Comparison of ENCODE assay signal across 8 mouse cellular contexts in genomic region chr19:37559286-37560079, GRCm38 (mm10). TPM values are rescaled to one million over a fixed set of nuclear protein-coding genes. Genes with fewer than 3 reads are reported as not detected.
DNase-seq lines count a peak whose midpoint lies in the region; ATAC-seq and TF ChIP-seq lines count a peak whose summit lies in the region.

No protein-coding gene starts in this region.

- peaks cover 2 to 68% of the 10 kb centered on the region in 2 experiments; a peak in 3 of 4 replicates for H3K36me3 ChIP-seq in MEL (ENCODE audit: control insufficient read depth in 1 of 2, insufficient read depth in 2 of 2, low read length in 2 of 2)
- no peaks in the 10 kb centered on the region for H3K36me3 ChIP-seq in forebrain, embryonic 14.5 days (ENCODE audit: control insufficient read depth, insufficient read depth, low read length)
- H3K36me3 ChIP-seq in kidney, embryonic 16.5 days (ENCODE audit: insufficient read depth, low read length), result no peaks in the 10 kb centered on the region
- H3K36me3 ChIP-seq in midbrain, embryonic 13.5 days, result no peaks in the 10 kb centered on the region

- DNase-seq in cerebellum, postnatal 10 days, result peak; percentile 37 to 51
- peak; percentile 68 for DNase-seq in MEL (ENCODE audit: low read depth, low spot score)
- peak; percentile 73 for DNase-seq in forebrain, embryonic 14.5 days (ENCODE audit: low spot score)
- peak; percentile 76 for DNase-seq in thymus, postnatal 25 days
- no peak for DNase-seq in adrenal gland, postnatal 25 days

- TF ChIP-seq POLR2A in MEL (IDR thresholded peaks at IDR 0.05; ENCODE audit: control insufficient read depth in 1 of 2, insufficient read depth in 1 of 2, low read depth in 1 of 2, low read length in 2 of 2, poor library complexity in 1 of 2), result no peak

- peaks cover 46% of the 10 kb centered on the region for H3K79me2 ChIP-seq in MEL (ENCODE audit: control insufficient read depth, insufficient read depth, low read length, poor library complexity)

- 42% methylated on average over 9 of the region's 9 CpGs for WGBS in forebrain, embryonic 14.5 days
- 34% methylated on average over 9 of the region's 9 CpGs for WGBS in kidney, embryonic 16.5 days
- 46% methylated on average over 9 of the region's 9 CpGs for WGBS in midbrain, embryonic 13.5 days

- H3K4me3 ChIP-seq in MEL (ENCODE audit: control insufficient read depth in 1 of 2, insufficient read depth in 1 of 2, low read depth in 2 of 2, low read length in 2 of 2), result no peak overlapping the region
- no peak overlapping the region for H3K4me3 ChIP-seq in forebrain, embryonic 14.5 days (ENCODE audit: low read depth, low read length)
- 0 out of 2 replicates have a peak overlapping the region, but pooled peaks have one; percentile 1 for H3K4me3 ChIP-seq in kidney, embryonic 16.5 days (ENCODE audit: low read length)
- H3K4me3 ChIP-seq in midbrain, embryonic 13.5 days (replicated peaks), result no peak overlapping the region

- TF ChIP-seq CTCF in MEL (IDR thresholded peaks at IDR 0.05 in 2 of 3, conservative IDR thresholded peaks at IDR 0.05 in 1 of 3; ENCODE audit: control insufficient read depth in 1 of 3, insufficient read depth in 1 of 3, low read depth in 2 of 3, low read length in 3 of 3, poor library complexity in 1 of 3, severe bottlenecking in 1 of 3), result peak; percentile 13 to 59 (median 13); a peak in 2 of 6 replicates

- no peaks in the 10 kb centered on the region for H3K9me3 ChIP-seq in MEL (replicated peaks; ENCODE audit: insufficient read depth, low read length)
- no peaks in the 10 kb centered on the region for H3K9me3 ChIP-seq in forebrain, embryonic 14.5 days (replicated peaks; ENCODE audit: control insufficient read depth, low read length)
- no peaks in the 10 kb centered on the region for H3K9me3 ChIP-seq in kidney, embryonic 16.5 days (ENCODE audit: low read length)
- no peaks in the 10 kb centered on the region for H3K9me3 ChIP-seq in midbrain, embryonic 13.5 days

- H3K4me2 ChIP-seq in forebrain, embryonic 14.5 days (ENCODE audit: low read length), result peak overlapping the region; percentile 30
- H3K4me2 ChIP-seq in kidney, embryonic 16.5 days (replicated peaks; ENCODE audit: low read depth, low read length), result peak overlapping the region; percentile 37
- no peak overlapping the region for H3K4me2 ChIP-seq in midbrain, embryonic 13.5 days (replicated peaks)

- peaks cover 61 to 63% of the 10 kb centered on the region in 2 experiments for H3K4me1 ChIP-seq in MEL (ENCODE audit: control insufficient read depth in 1 of 2, insufficient read depth in 2 of 2, low read length in 2 of 2)
- H3K4me1 ChIP-seq in forebrain, embryonic 14.5 days (ENCODE audit: control insufficient read depth, insufficient read depth, low read length), result peaks cover 9% of the 10 kb centered on the region
- H3K4me1 ChIP-seq in kidney, embryonic 16.5 days (ENCODE audit: insufficient read depth, low read length), result peaks cover 29% of the 10 kb centered on the region
- peaks cover 9% of the 10 kb centered on the region for H3K4me1 ChIP-seq in midbrain, embryonic 13.5 days (replicated peaks)

- peak; percentile 33 for TF ChIP-seq RAD21 in MEL (IDR thresholded peaks at IDR 0.05; ENCODE audit: low read depth, low read length)

- ATAC-seq in cerebellum, adult (ENCODE audit: insufficient number of reproducible peaks, low FRiP score, low TSS enrichment), result no peak
- ATAC-seq in forebrain, embryonic 14.5 days, result peak; percentile 48; the same call in 1 of the 2 replicates
- ATAC-seq in kidney, embryonic 16.5 days (ENCODE audit: low FRiP score, low TSS enrichment), result peak; percentile 68
- peak; percentile 40; the same call in 1 of the 2 replicates for ATAC-seq in midbrain, embryonic 13.5 days

- peak overlapping the region; percentile 44 for H3K27ac ChIP-seq in MEL (ENCODE audit: control insufficient read depth, low read depth, low read length)
- no peak overlapping the region for H3K27ac ChIP-seq in forebrain, embryonic 14.5 days (ENCODE audit: low read depth, low read length)
- H3K27ac ChIP-seq in kidney, embryonic 16.5 days (ENCODE audit: low read length), result peak overlapping the region; percentile 74
- no peak overlapping the region for H3K27ac ChIP-seq in midbrain, embryonic 13.5 days

- H3K9ac ChIP-seq in MEL (ENCODE audit: control insufficient read depth, low read depth, low read length, poor library complexity, severe bottlenecking), result peak overlapping the region; percentile 12
- H3K9ac ChIP-seq in forebrain, embryonic 14.5 days (ENCODE audit: low read length), result 0 out of 2 replicates have a peak overlapping the region, but pooled peaks have one; percentile 13
- 0 out of 2 replicates have a peak overlapping the region, but pooled peaks have one; percentile 14 for H3K9ac ChIP-seq in kidney, embryonic 16.5 days (replicated peaks; ENCODE audit: low read length)
- no peak overlapping the region for H3K9ac ChIP-seq in midbrain, embryonic 13.5 days (replicated peaks)

- no peaks in the 10 kb centered on the region for H3K27me3 ChIP-seq in MEL (ENCODE audit: control insufficient read depth in 1 of 2, insufficient read depth in 2 of 2, low read length in 2 of 2)
- H3K27me3 ChIP-seq in forebrain, embryonic 14.5 days (replicated peaks; ENCODE audit: control insufficient read depth, insufficient read depth, low read length), result no peaks in the 10 kb centered on the region
- no peaks in the 10 kb centered on the region for H3K27me3 ChIP-seq in kidney, embryonic 16.5 days (ENCODE audit: insufficient read depth, low read length)
- H3K27me3 ChIP-seq in midbrain, embryonic 13.5 days, result 0 out of 2 replicates have a peak, but pooled peaks cover 5% of the 10 kb centered on the region

- no peak for TF ChIP-seq EP300 in MEL (IDR thresholded peaks at IDR 0.05; ENCODE audit: low read depth in 1 of 2, low read length in 2 of 2)

TF ChIP-seq in MEL, 35 proteins besides CTCF, POLR2A, EP300 and RAD21:
- TF ChIP-seq POLR2AphosphoS2 (IDR thresholded peaks at IDR 0.05; ENCODE audit: low read length) (no peak), TAL1 (IDR thresholded peaks at IDR 0.05; ENCODE audit: low read length) (no peak), TBP (IDR thresholded peaks at IDR 0.05; ENCODE audit: low read depth, low read length) (0 out of 2 replicates have a peak, but pooled peaks have one; percentile 25), USF1 (IDR thresholded peaks at IDR 0.05; ENCODE audit: low read depth, low read length) (no peak), ELF1 (IDR thresholded peaks at IDR 0.05; ENCODE audit: low read depth, low read length) (no peak), SMC3 (IDR thresholded peaks at IDR 0.05; ENCODE audit: low read depth, low read length) (peak; percentile 34; the same call in 1 of the 2 replicates), ZC3H11A (IDR thresholded peaks at IDR 0.05; ENCODE audit: low read depth, low read length) (no peak), MAZ (IDR thresholded peaks at IDR 0.05; ENCODE audit: low read depth, low read length) (no peak)

RNA-seq across cellular contexts. Expression of gene Exoc6, which starts 9.3 kb away (rescaled TPM):
- total RNA-seq in MEL (2012; rRNA removed), result 30.2 and 30.9 TPM in 2 replicates
- 10 to 100 TPM in 1 of 2 experiments, not detected in 1; 41.2 TPM for polyA plus RNA-seq in MEL (2012; ENCODE audit: insufficient read depth in 1 of 2, insufficient read length in 2 of 2, low read depth in 1 of 2, low replicate concordance in 2 of 2, missing spikeins in 1 of 2)
- 23.2 and 29.9 TPM in 2 replicates for polyA plus RNA-seq in forebrain, embryonic 14.5 days (2014; fragmentation: Nextera tagmentation; extraction: Ambion mirVana)
- polyA plus RNA-seq in kidney, embryonic 16.5 days (2015; fragmentation: Nextera tagmentation; extraction: Ambion mirVana), result 25.3 and 26.9 TPM in 2 replicates
- polyA plus RNA-seq in midbrain, embryonic 13.5 days (2015; fragmentation: Nextera tagmentation; extraction: Ambion mirVana), result 12.6 and 13.0 TPM in 2 replicates
- total RNA-seq in adrenal gland, postnatal 25 days (2021), result 15.7 and 21.4 TPM in 2 replicates

Comparison
In these comparisons a context has a peak if more than half of its experiments do, and no peak if none do; other contexts are left out.
1. H3K27ac ChIP-seq: peak in MEL (single experiment) and kidney, embryonic 16.5 days (single experiment); none in forebrain, embryonic 14.5 days (single experiment) and midbrain, embryonic 13.5 days (single experiment).